Mouse (Mus musculus): ENCODE results near the gene Ier3. TPM values are rescaled to one million over a fixed set of nuclear protein-coding genes. Genes with fewer than 3 reads are reported as not detected.

Ier3 gene
- total RNA-seq, 2 experiments from 2014 or later, result 4.0 to 4.5 TPM

- no peak for DNase-seq
These were observed 10.4 kb upstream of the Ier3 start for GRCm38 (mm10) chr17:35810900-35811648.

- no peak for DNase-seq
These were observed 9.2 kb upstream of the Ier3 start for GRCm38 (mm10) chr17:35812307-35812706.

- DNase-seq, result no peak
These were observed 8.7 kb upstream of the Ier3 start for GRCm38 (mm10) chr17:35812736-35813135.

GRCm38 (mm10) chr17:35813245-35813647 is 8.2 kb upstream of the Ier3 start:
- peak; percentile 89 for DNase-seq

GRCm38 (mm10) chr17:35813653-35814052 is 7.8 kb upstream of the Ier3 start:
- no peak for DNase-seq

GRCm38 (mm10) chr17:35814678-35815077 is 6.8 kb upstream of the Ier3 start:
- DNase-seq, result no peak

- no peak for DNase-seq
These were observed 5.6 kb upstream of the Ier3 start for GRCm38 (mm10) chr17:35815836-35816235.

GRCm38 (mm10) chr17:35816686-35817085 is 4.8 kb upstream of the Ier3 start:
- no peak for DNase-seq

GRCm38 (mm10) chr17:35817226-35817625 is 4.3 kb upstream of the Ier3 start:
- no peak for DNase-seq

- DNase-seq, result no peak
These were observed 1.4 kb upstream of the Ier3 start for GRCm38 (mm10) chr17:35820111-35820510.

- DNase-seq, result no peak
These were observed 1.1 kb downstream of the Ier3 start for GRCm38 (mm10) chr17:35822564-35822963.

- DNase-seq, result peak; percentile 87
These were observed 1.8 kb downstream of the Ier3 start, which contains the start of gene Flot1 for GRCm38 (mm10) chr17:35822964-35823937. TSS of gene Flot1 (plus strand) at chr17:35823230.

GRCm38 (mm10) chr17:35824402-35824801 is 2.9 kb downstream of the Ier3 start:
- DNase-seq, result no peak

GRCm38 (mm10) chr17:35825109-35825850 is 3.8 kb downstream of the Ier3 start:
- no peak for DNase-seq

GRCm38 (mm10) chr17:35829737-35830136 is 8.3 kb downstream of the Ier3 start:
- peak; percentile 74 for DNase-seq

GRCm38 (mm10) chr17:35832400-35833238 is 11.1 kb downstream of the Ier3 start:
- DNase-seq, result no peak

- DNase-seq, result no peak
These were observed 11.8 kb downstream of the Ier3 start for GRCm38 (mm10) chr17:35833239-35833751.

GRCm38 (mm10) chr17:35833894-35834293 is 12.4 kb downstream of the Ier3 start:
- no peak for DNase-seq

- DNase-seq, result no peak
These were observed 13.4 kb downstream of the Ier3 start for GRCm38 (mm10) chr17:35834696-35835422.

- DNase-seq, result no peak
These were observed 14.1 kb downstream of the Ier3 start for GRCm38 (mm10) chr17:35835424-35836140.
